Mouse (Mus musculus) hindbrain, embryonic 11.5 days (tissue): Measurements from ENCODE around the gene Fen1. TPM values are rescaled to one million over a fixed set of nuclear protein-coding genes. Genes with fewer than 3 reads are reported as not detected.

Experiments
- ATAC-seq: fragments of 200-750 bp; cut with Nextera tagmentation; 2 replicates; pipeline ENCODE4 v1.8.0; 2017; ENCODE audit warnings: mild to moderate bottlenecking, moderate TSS enrichment, moderate library complexity; ENCODE audit not compliant: low FRiP score
- DNase-seq: peaks from one replicate; pipeline ENCODE4 v3.0.0-alpha.2; 2015; ENCODE audit warnings: low spot score
- H3K27ac ChIP-seq: fragments of 300-500 bp; sonication (generic); 2 replicates; pipeline ENCODE4 v1.5.1; 2014; ENCODE audit warnings: mild to moderate bottlenecking, low read depth, low read length
- H3K27me3 ChIP-seq: fragments of 300-500 bp; sonication (generic); 2 replicates; pipeline ENCODE4 v1.6.1; 2014; ENCODE audit warnings: mild to moderate bottlenecking, low read length, moderate library complexity, mixed read lengths; ENCODE audit not compliant: control insufficient read depth, insufficient read depth
- H3K36me3 ChIP-seq: fragments of 300-500 bp; sonication (generic); 2 replicates; pipeline ENCODE4 v1.6.1; 2014; ENCODE audit warnings: mild to moderate bottlenecking, low read length, moderate library complexity, mixed read lengths; ENCODE audit not compliant: control insufficient read depth, insufficient read depth
- H3K4me1 ChIP-seq: fragments of 300-500 bp; sonication (generic); replicated peaks from 2 replicates; pipeline ENCODE4 v1.6.1; 2014; ENCODE audit warnings: low read length, mixed read lengths; ENCODE audit not compliant: control insufficient read depth, insufficient read depth
- H3K4me2 ChIP-seq: fragments of 300-500 bp; sonication (generic); replicated peaks from 2 replicates; pipeline ENCODE4 v1.6.1; 2014; ENCODE audit warnings: mild to moderate bottlenecking, low read depth, low read length
- H3K4me3 ChIP-seq: fragments of 300-500 bp; sonication (generic); 2 replicates; pipeline ENCODE4 v1.5.1; 2014; ENCODE audit warnings: low read depth, low read length
- H3K9ac ChIP-seq: fragments of 300-500 bp; sonication (generic); 2 replicates; pipeline ENCODE4 v1.6.1; 2014; ENCODE audit warnings: low read depth, low read length
- H3K9me3 ChIP-seq: fragments of 300-500 bp; sonication (generic); 2 replicates; pipeline ENCODE4 v1.6.1; 2016; ENCODE audit warnings: low read length; ENCODE audit not compliant: control insufficient read depth
- WGBS: fragments of 180-500 bp; shearing (Covaris S2); extraction: QIAGEN DNeasy Blood & Tissue Kit; methylation state at CpG from one replicate; pipeline ENCODE4 v1.1.7; 2014; 5-methylcytosine and 5-hydroxymethylcytosine counted together
- polyA plus RNA-seq: library from polyadenylated mRNA; unstranded; fragments of >200 nt; fragmentation: Nextera tagmentation; extraction: Ambion mirVana; gene quantifications from 2 replicates; pipeline ENCODE4 v1.2.1, GENCODE M21; 2014

Gene Fen1
- polyA plus RNA-seq, 1 experiment from 2014 or later: 80.1 TPM

DNA sequence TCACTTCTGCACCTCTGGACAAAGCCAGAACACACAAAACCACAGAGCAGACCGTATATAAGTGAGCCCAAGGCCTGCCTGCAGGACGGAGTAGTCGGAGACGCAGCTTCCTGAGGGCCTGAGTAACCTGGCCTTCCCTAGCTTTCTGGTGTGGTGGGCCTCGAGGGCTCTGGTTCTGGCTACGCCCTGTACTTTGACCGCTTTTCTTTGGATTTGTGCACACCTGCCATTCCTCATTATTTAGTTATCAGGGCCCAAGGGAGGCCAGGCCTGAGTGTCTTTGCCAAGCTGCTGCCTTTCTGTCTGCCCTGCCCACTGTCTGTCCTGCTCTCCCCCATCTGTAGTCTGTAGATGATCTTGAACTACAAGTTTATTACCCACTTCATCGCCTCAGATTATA is 14.0 kb downstream of the Fen1 start:
- DNase-seq (no peak), ATAC-seq (no peak)
- WGBS: 89% methylated on average over 8 of the region's 8 CpGs
- Histone ChIP-seq H3K4me3 (no peak overlapping the region), H3K4me2 (no peak overlapping the region), H3K27me3 (no peaks in the 10 kb centered on the region), H3K9ac (no peak overlapping the region), H3K9me3 (no peaks in the 10 kb centered on the region), H3K4me1 (0 out of 2 replicates have a peak, but pooled peaks cover under 1% of the 10 kb centered on the region), H3K36me3 (peaks cover 43% of the 10 kb centered on the region), H3K27ac (no peak overlapping the region)

DNA sequence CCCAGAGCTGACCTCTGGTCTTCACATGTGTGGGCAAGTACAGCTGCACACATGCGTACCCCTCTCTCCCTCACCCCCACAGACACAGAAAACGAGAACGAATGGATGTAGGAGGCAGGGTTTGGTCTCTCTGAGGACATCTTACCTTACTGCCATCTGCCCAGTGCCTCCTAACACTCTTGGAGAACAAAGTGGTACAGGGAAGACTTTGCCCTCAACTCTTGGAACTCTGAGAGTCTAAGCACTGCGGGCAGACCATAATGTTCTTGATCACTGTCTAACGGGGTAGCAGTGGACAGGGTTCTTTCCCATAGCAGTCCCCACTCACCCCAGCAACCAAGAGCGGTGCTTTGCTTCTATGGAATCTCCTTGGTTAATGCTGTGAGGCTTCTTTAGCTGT is 14.9 kb downstream of the Fen1 start:
- Histone ChIP-seq H3K27me3 (no peaks in the 10 kb centered on the region), H3K9ac (no peak overlapping the region), H3K27ac (no peak overlapping the region), H3K4me3 (no peak overlapping the region), H3K4me2 (no peak overlapping the region), H3K9me3 (no peaks in the 10 kb centered on the region), H3K36me3 (peaks cover 37% of the 10 kb centered on the region), H3K4me1 (0 out of 2 replicates have a peak, but pooled peaks cover 7% of the 10 kb centered on the region)
- ATAC-seq (no peak), DNase-seq (no peak)
- WGBS: 95% methylated on average over 6 of the region's 6 CpGs

DNA sequence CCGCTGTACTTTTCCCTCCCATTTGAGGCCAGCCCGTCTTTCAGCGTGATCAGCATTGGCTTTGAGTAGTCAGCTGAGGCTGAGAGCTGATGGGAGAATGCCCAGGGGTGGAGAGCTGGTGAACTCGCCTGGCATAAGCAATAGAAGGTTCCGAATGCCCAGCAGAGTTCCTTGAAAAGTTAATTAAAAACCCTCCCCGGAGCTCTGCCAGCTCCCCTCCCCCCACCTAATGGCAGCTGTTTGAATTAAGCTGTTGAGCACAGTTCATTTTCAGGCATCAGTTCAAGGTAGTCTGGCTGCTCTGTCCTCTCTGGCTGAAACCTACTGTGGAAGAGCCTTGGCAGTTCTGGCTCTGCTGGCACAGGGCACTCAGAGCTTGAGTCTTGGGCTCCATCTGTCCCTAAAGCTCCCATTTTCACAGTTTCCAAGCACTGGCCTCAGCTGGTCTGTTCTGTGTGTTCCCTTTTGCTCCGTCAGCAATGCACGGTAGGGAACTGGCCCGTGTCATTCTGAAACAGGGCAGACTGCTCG is 15.6 kb downstream of the Fen1 start:
- Histone ChIP-seq H3K4me3 (no peak overlapping the region), H3K9ac (no peak overlapping the region), H3K27me3 (no peaks in the 10 kb centered on the region), H3K36me3 (peaks cover 36% of the 10 kb centered on the region), H3K4me2 (no peak overlapping the region), H3K27ac (no peak overlapping the region), H3K9me3 (no peaks in the 10 kb centered on the region), H3K4me1 (0 out of 2 replicates have a peak, but pooled peaks cover 7% of the 10 kb centered on the region)
- WGBS: 82% methylated on average over 10 of the region's 10 CpGs
- ATAC-seq (no peak), DNase-seq (no peak)

DNA sequence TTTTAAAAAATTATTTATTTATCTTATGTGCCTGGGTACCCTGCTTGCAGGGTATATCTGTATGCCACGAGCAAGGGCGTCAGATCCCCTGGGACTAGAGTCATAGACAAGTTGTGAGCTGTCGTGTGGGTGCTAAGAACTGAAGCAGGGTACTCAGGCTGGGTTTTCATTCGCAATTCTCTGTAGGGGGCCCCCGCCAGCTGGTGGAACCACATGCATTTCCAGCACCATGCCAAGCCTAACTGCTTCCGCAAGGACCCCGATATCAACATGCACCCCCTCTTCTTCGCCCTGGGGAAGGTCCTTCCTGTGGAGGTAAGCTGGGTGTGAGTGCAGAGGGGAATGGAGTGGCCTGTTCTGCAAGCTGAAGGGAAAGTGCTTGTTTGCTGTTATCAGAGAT is 17.4 kb downstream of the Fen1 start:
- no peak for ATAC-seq
- Histone ChIP-seq H3K27ac (no peak overlapping the region), H3K36me3 (peaks cover 27% of the 10 kb centered on the region), H3K4me3 (no peak overlapping the region), H3K4me1 (0 out of 2 replicates have a peak, but pooled peaks cover 7% of the 10 kb centered on the region), H3K27me3 (no peaks in the 10 kb centered on the region), H3K9me3 (no peaks in the 10 kb centered on the region), H3K4me2 (no peak overlapping the region), H3K9ac (no peak overlapping the region)
- DNase-seq: no peak
- 93% methylated on average over 8 of the region's 8 CpGs for WGBS

DNA sequence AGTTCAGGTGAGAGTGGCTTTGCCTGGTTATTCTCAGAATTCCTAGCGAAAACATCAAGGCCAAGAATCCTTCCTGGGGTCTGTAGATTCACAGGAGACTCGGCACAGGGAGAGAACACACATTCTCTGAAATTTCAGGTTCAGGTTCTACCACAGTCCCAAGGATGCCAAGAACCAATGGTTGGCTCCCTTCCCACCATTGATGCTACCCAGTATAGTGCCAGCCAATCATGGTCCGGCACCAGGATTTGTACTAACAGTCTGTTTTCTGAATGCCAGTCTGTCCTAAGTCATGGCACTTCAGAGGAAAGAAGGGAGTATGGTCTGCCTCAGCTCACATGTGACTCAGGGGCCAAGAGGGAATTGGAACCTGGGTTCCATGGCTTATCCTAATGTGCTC is 18.1 kb downstream of the Fen1 start:
- WGBS: 95% methylated on average over 3 of the region's 3 CpGs
- no peak overlapping the region for H3K27ac ChIP-seq
- no peak overlapping the region for H3K4me2 ChIP-seq
- DNase-seq (no peak), ATAC-seq (no peak)
- H3K4me1 ChIP-seq: 0 out of 2 replicates have a peak, but pooled peaks cover 7% of the 10 kb centered on the region
- H3K9ac ChIP-seq: no peak overlapping the region
- peaks cover 27% of the 10 kb centered on the region for H3K36me3 ChIP-seq
- no peaks in the 10 kb centered on the region for H3K9me3 ChIP-seq
- H3K27me3 ChIP-seq: no peaks in the 10 kb centered on the region
- H3K4me3 ChIP-seq: no peak overlapping the region

- Histone ChIP-seq H3K4me2 (peak overlapping the region; percentile 86), H3K4me3 (peak overlapping the region; percentile 94), H3K36me3 (peaks cover 22% of the 10 kb centered on the region), H3K9ac (peak overlapping the region; percentile 97), H3K4me1 (0 out of 2 replicates have a peak, but pooled peaks cover 7% of the 10 kb centered on the region), H3K27ac (peak overlapping the region; percentile 97; the same call in 1 of the 2 replicates), H3K9me3 (no peaks in the 10 kb centered on the region), H3K27me3 (no peaks in the 10 kb centered on the region)
- WGBS: 13% methylated on average over 12 of the region's 12 CpGs
- peak; percentile 51 for DNase-seq
- ATAC-seq: 0 out of 2 replicates have a peak, but pooled peaks have one; percentile 7
Measured at GRCm38 (mm10) chr19:10184096-10184495, 19.9 kb downstream of the Fen1 start.

GRCm38 (mm10) chr19:10183299-10183983 is 20.5 kb downstream of the Fen1 start:
- DNase-seq: peak; percentile 76
- Histone ChIP-seq H3K9ac (peak overlapping the region; percentile 97), H3K4me3 (peak overlapping the region; percentile 94), H3K36me3 (peaks cover 18% of the 10 kb centered on the region; the same call in 1 of the 2 replicates), H3K27ac (peak overlapping the region; percentile 97), H3K4me2 (peak overlapping the region; percentile 86), H3K27me3 (no peaks in the 10 kb centered on the region), H3K4me1 (0 out of 2 replicates have a peak, but pooled peaks cover 7% of the 10 kb centered on the region), H3K9me3 (no peaks in the 10 kb centered on the region)
- 1% methylated on average over 35 of the region's 35 CpGs for WGBS
- ATAC-seq: peak; percentile 74

GRCm38 (mm10) chr19:10182670-10183298 is 21.2 kb downstream of the Fen1 start, which contains the start of gene Fads1:
Fads1 (plus strand) TSS chr19:10182888.
- ATAC-seq: peak; percentile 98

More at GRCm38 (mm10) chr19:10182670-10183298, 21.2 kb downstream of the Fen1 start, which contains the start of gene Fads1:
- peak; percentile 96 for DNase-seq
- Histone ChIP-seq H3K4me3 (peak within 1 kb of the TSS; percentile 94), H3K36me3 (peaks cover 17% of the 10 kb centered on the region; the same call in 1 of the 2 replicates), H3K27me3 (no peaks in the 10 kb centered on the region), H3K4me1 (0 out of 2 replicates have a peak, but pooled peaks cover 7% of the 10 kb centered on the region), H3K9me3 (no peaks in the 10 kb centered on the region), H3K4me2 (peak within 1 kb of the TSS; percentile 86), H3K27ac (peak within 1 kb of the TSS; percentile 97), H3K9ac (peak within 1 kb of the TSS; percentile 97)
- WGBS: under 1% methylated on average over 69 of the region's 70 CpGs
